Mouse (Mus musculus): Measurements from ENCODE around the gene Mob3c. TPM values are rescaled to one million over a fixed set of nuclear protein-coding genes. Genes with fewer than 3 reads are reported as not detected.

Gene Mob3c
- total RNA-seq, 2 experiments from 2014 or later = 3.9 to 7.2 TPM

- ATAC-seq (replicated peaks; ENCODE audit: poor library complexity) = no peak
Observed at GRCm38 (mm10) chr4:115873231-115873630, 45.3 kb downstream of the Mob3c start.

- no peak for ATAC-seq (replicated peaks; ENCODE audit: poor library complexity)
Observed at GRCm38 (mm10) chr4:115878216-115878678, 50.4 kb downstream of the Mob3c start.

GRCm38 (mm10) chr4:115878828-115879227 lies 50.9 kb downstream of the Mob3c start:
- no peak for ATAC-seq (replicated peaks; ENCODE audit: poor library complexity)

- no peak for ATAC-seq (replicated peaks; ENCODE audit: poor library complexity)
Observed at GRCm38 (mm10) chr4:115881183-115881582, 53.3 kb downstream of the Mob3c start.

GRCm38 (mm10) chr4:115882195-115882594 lies 54.3 kb downstream of the Mob3c start:
- ATAC-seq (replicated peaks; ENCODE audit: poor library complexity) = no peak

GRCm38 (mm10) chr4:115884022-115884421 lies 56.1 kb downstream of the Mob3c start, which contains the start of gene Kncn:
Gene Kncn, plus strand, starts transcription at chr4:115884400.
- ATAC-seq (replicated peaks; ENCODE audit: poor library complexity) = no peak

Other genes with a start within 250 kb of the Mob3c start
- not detected in 2 replicates for gene Cyp4a32, start 227.1 kb upstream of the Mob3c start, total RNA-seq (2015)
- gene Cyp4a32, start 227.1 kb upstream of the Mob3c start, total RNA-seq (2017) = not detected in 2 replicates
- not detected in 2 replicates for gene Cyp4b1, start 180.4 kb upstream of the Mob3c start, total RNA-seq (2015)
- gene Cyp4b1, start 180.4 kb upstream of the Mob3c start, total RNA-seq (2017) = not detected in 2 replicates
- 59.8 and 64.1 TPM in 2 replicates for gene Efcab14, start 90.3 kb upstream of the Mob3c start, total RNA-seq (2015)
- 19.9 and 32.8 TPM in 2 replicates for gene Efcab14, start 90.3 kb upstream of the Mob3c start, total RNA-seq (2017)
- gene Tex38, start 47.1 kb upstream of the Mob3c start, total RNA-seq (2015) = not detected in 2 replicates
- gene Tex38, start 47.1 kb upstream of the Mob3c start, total RNA-seq (2017) = not detected in 2 replicates
- 32.1 and 33.7 TPM in 2 replicates for gene Atpaf1, start 43.3 kb upstream of the Mob3c start, total RNA-seq (2015)
- gene Atpaf1, start 43.3 kb upstream of the Mob3c start, total RNA-seq (2017) = 11.5 and 21.2 TPM in 2 replicates
- 13.3 and 16.9 TPM in 2 replicates for gene Mknk1, start 11.1 kb downstream of the Mob3c start, total RNA-seq (2015)
- gene Mknk1, start 11.1 kb downstream of the Mob3c start, total RNA-seq (2017) = 48.3 and 55.5 TPM in 2 replicates
- 0.12 TPM in 1 of 2 replicates, not detected in the other for gene Kncn, start 56.3 kb downstream of the Mob3c start, total RNA-seq (2015)
- gene Kncn, start 56.3 kb downstream of the Mob3c start, total RNA-seq (2017) = 0.24 TPM in 1 of 2 replicates, not detected in the other
- not detected in 2 replicates for gene 6430628N08Rik, start 62.6 kb downstream of the Mob3c start, total RNA-seq (2015)
- gene 6430628N08Rik, start 62.6 kb downstream of the Mob3c start, total RNA-seq (2017) = not detected in 2 replicates
- gene Dmbx1, start 111.8 kb downstream of the Mob3c start, total RNA-seq (2015) = not detected in 2 replicates
- not detected in 2 replicates for gene Dmbx1, start 111.8 kb downstream of the Mob3c start, total RNA-seq (2017)
- 0.83 and 1.2 TPM in 2 replicates for gene Faah, start 189.8 kb downstream of the Mob3c start, total RNA-seq (2015)
- gene Faah, start 189.8 kb downstream of the Mob3c start, total RNA-seq (2017) = 0.58 and 1.7 TPM in 2 replicates
- 8.2 and 8.9 TPM in 2 replicates for gene Nsun4, start 225.8 kb downstream of the Mob3c start, total RNA-seq (2015)
- 8.7 and 8.9 TPM in 2 replicates for gene Nsun4, start 225.8 kb downstream of the Mob3c start, total RNA-seq (2017)
- 497 and 547 TPM in 2 replicates for gene Uqcrh, start 247.0 kb downstream of the Mob3c start, total RNA-seq (2015)
- gene Uqcrh, start 247.0 kb downstream of the Mob3c start, total RNA-seq (2017) = 395 and 400 TPM in 2 replicates
- 19.9 and 22.1 TPM in 2 replicates for gene Lrrc41, start 247.2 kb downstream of the Mob3c start, total RNA-seq (2015)
- 16.1 and 23.7 TPM in 2 replicates for gene Lrrc41, start 247.2 kb downstream of the Mob3c start, total RNA-seq (2017)